Mouse (Mus musculus): ENCODE measurements around the gene Rap2a.

DNA sequence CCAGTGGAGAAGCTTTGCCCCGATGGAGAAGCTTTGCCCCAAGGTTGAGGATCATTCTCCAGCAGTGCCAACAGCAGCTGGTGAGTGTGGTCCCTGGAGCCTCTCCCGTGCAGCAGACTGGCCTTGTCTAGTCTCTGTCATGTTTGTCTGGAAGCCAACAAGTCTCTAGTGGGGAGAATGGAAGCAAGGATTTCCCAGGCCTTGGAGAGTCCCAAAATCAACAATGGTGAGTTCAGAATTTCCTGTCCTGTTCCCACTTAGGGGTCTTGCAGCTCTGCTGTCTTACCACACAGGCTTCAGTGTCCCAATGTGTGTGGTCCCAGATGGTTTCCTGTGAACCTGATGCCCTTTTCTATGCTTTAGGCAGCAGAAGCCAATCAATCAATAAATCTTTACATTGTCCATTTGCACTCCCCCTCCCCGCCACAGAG is 56.6 kb downstream of the Rap2a start:
- TF ChIP-seq RCOR1 (IDR thresholded peaks at IDR 0.05; ENCODE audit: low read depth, low read length) (no peak), EP300 (IDR thresholded peaks at IDR 0.05; ENCODE audit: low read depth in 1 of 2, low read length in 2 of 2) (no peak), ZC3H11A (IDR thresholded peaks at IDR 0.05; ENCODE audit: low read depth, low read length) (no peak), POLR2A (IDR thresholded peaks at IDR 0.05; ENCODE audit: control insufficient read depth in 1 of 2, insufficient read depth in 1 of 2, low read depth in 1 of 2, low read length in 2 of 2, poor library complexity in 1 of 2) (no peak), CTCF (IDR thresholded peaks at IDR 0.05 in 2 of 3, conservative IDR thresholded peaks at IDR 0.05 in 1 of 3; ENCODE audit: control insufficient read depth in 1 of 3, insufficient read depth in 1 of 3, low read depth in 2 of 3, low read length in 3 of 3, poor library complexity in 1 of 3, severe bottlenecking in 1 of 3) (no peak), GABPA (IDR thresholded peaks at IDR 0.05; ENCODE audit: low read depth, low read length) (no peak), SMC3 (IDR thresholded peaks at IDR 0.05; ENCODE audit: low read depth, low read length) (no peak), USF1 (IDR thresholded peaks at IDR 0.05; ENCODE audit: low read depth, low read length) (no peak), GATA1 (IDR thresholded peaks at IDR 0.05; ENCODE audit: low read depth, low read length) (no peak), MAFK (IDR thresholded peaks at IDR 0.05; ENCODE audit: borderline replicate concordance, low read depth, low read length) (no peak), MEF2A (IDR thresholded peaks at IDR 0.05; ENCODE audit: extremely low read depth, insufficient replicate concordance, low read depth, low read length, poor library complexity, severe bottlenecking) (no peak), KAT2A (conservative IDR thresholded peaks at IDR 0.05; ENCODE audit: low read depth, low read length) (no peak), POLR2AphosphoS2 (IDR thresholded peaks at IDR 0.05; ENCODE audit: low read length) (no peak)

Data from MEL (cell line).